Comparison of ENCODE assay signal across 10 mouse cellular contexts in genomic region chr11:82844771-82845414, GRCm38 (mm10). TPM values are rescaled to one million over a fixed set of nuclear protein-coding genes. Genes with fewer than 3 reads are reported as not detected.
DNase-seq lines count a peak whose midpoint lies in the region; ATAC-seq and TF ChIP-seq lines count a peak whose summit lies in the region.
"Had no signal": no experiment of that assay in that cellular context is flagged by ENCODE, and none has a peak within 500 bp of the region (broad histone marks: within the 10 kb centered on the region; RNA-seq: fewer than 3 reads in every experiment).

No protein-coding gene starts in this region.

- no peak overlapping the region for H3K27ac ChIP-seq in neural tube, embryonic 12.5 days
- no peak overlapping the region for H3K27ac ChIP-seq in intestine, embryonic 16.5 days (ENCODE audit: low read length)
- H3K27ac ChIP-seq in small intestine, adult 2 months (ENCODE audit: insufficient read depth, low read depth, low read length) = 0 out of 2 replicates have a peak overlapping the region, but pooled peaks have one; percentile 31

- no peak overlapping the region for H3K4me3 ChIP-seq in neural tube, embryonic 12.5 days
- no peak overlapping the region for H3K4me3 ChIP-seq in intestine, embryonic 16.5 days (ENCODE audit: low read length)
- peak overlapping the region; percentile 30 for H3K4me3 ChIP-seq in small intestine, adult 2 months (ENCODE audit: low read depth, low read length)
- H3K4me3 ChIP-seq: limb, embryonic 12.5 days had no signal

- 69% methylated on average over 11 of the region's 11 CpGs for WGBS in neural tube, embryonic 12.5 days
- WGBS in intestine, embryonic 16.5 days = 63% methylated on average over 11 of the region's 11 CpGs
- WGBS in small intestine, adult 2 months = 76% methylated on average over 11 of the region's 11 CpGs

- H3K36me3 ChIP-seq in neural tube, embryonic 12.5 days = no peaks in the 10 kb centered on the region
- no peaks in the 10 kb centered on the region for H3K36me3 ChIP-seq in intestine, embryonic 16.5 days (ENCODE audit: control insufficient read depth, insufficient read depth, low read length)
- H3K36me3 ChIP-seq in small intestine, adult 2 months (ENCODE audit: control insufficient read depth, insufficient read depth, low read length) = no peaks in the 10 kb centered on the region
- H3K36me3 ChIP-seq: limb, embryonic 12.5 days had no signal

- TF ChIP-seq CTCF in small intestine, adult 2 months (IDR thresholded peaks at IDR 0.05; ENCODE audit: extremely low read depth, insufficient read length, insufficient replicate concordance, low read depth, low read length) = no peak

- H3K27me3 ChIP-seq in neural tube, embryonic 12.5 days (replicated peaks) = no peaks in the 10 kb centered on the region
- H3K27me3 ChIP-seq in intestine, embryonic 16.5 days (replicated peaks; ENCODE audit: control insufficient read depth, insufficient read depth, low read length) = no peaks in the 10 kb centered on the region
- H3K27me3 ChIP-seq in small intestine, adult 2 months (ENCODE audit: control insufficient read depth, insufficient read depth, low read length) = no peaks in the 10 kb centered on the region

- no peak for ATAC-seq in neural tube, embryonic 12.5 days (ENCODE audit: low FRiP score, low read depth)
- no peak for ATAC-seq in intestine, embryonic 16.5 days

- peak overlapping the region; percentile 41; the same call in 1 of the 2 replicates for H3K4me2 ChIP-seq in neural tube, embryonic 12.5 days (replicated peaks)
- no peak overlapping the region for H3K4me2 ChIP-seq in intestine, embryonic 16.5 days (ENCODE audit: low read depth, low read length)

- H3K9me3 ChIP-seq in neural tube, embryonic 12.5 days = no peaks in the 10 kb centered on the region
- H3K9me3 ChIP-seq in intestine, embryonic 16.5 days (ENCODE audit: control insufficient read depth, low read length) = no peaks in the 10 kb centered on the region
- H3K9me3 ChIP-seq: limb, embryonic 12.5 days had no signal

- no peak overlapping the region for H3K9ac ChIP-seq in neural tube, embryonic 12.5 days
- H3K9ac ChIP-seq in intestine, embryonic 16.5 days (ENCODE audit: low read depth, low read length) = peak overlapping the region; percentile 46; the same call in 1 of the 2 replicates
- H3K9ac ChIP-seq: limb, embryonic 12.5 days had no signal

- TF ChIP-seq POLR2A in small intestine, adult 2 months (IDR thresholded peaks at IDR 0.05; ENCODE audit: low read depth, low read length) = no peak

- H3K4me1 ChIP-seq in neural tube, embryonic 12.5 days = peaks cover 22% of the 10 kb centered on the region
- peaks cover 12% of the 10 kb centered on the region for H3K4me1 ChIP-seq in intestine, embryonic 16.5 days (ENCODE audit: control insufficient read depth, insufficient read depth, low read length)
- H3K4me1 ChIP-seq in small intestine, adult 2 months (ENCODE audit: control insufficient read depth, insufficient read depth, insufficient read length, low read length) = no peaks in the 10 kb centered on the region

- DNase-seq in gastrocnemius, adult 18-20 months (ENCODE audit: low spot score) = peak; percentile 21
- DNase-seq in gastrocnemius, postnatal 4 days (ENCODE audit: low spot score in 2 of 2) = no peak
- DNase-seq in neural tube, embryonic 10.5 days (ENCODE audit: extremely low spot score, low spot score) = no peak
- no peak for DNase-seq in urinary bladder, adult 2 months (ENCODE audit: low spot score)
- DNase-seq in kidney, adult 18-20 months = no peak

RNA-seq across cellular contexts. Expression of gene Rffl, which starts 26.1 kb away (rescaled TPM):
- 1 to 10 TPM; 6.3 to 7.4 TPM for total RNA-seq in gastrocnemius, adult 18-20 months (2021)
- 1 to 10 TPM; 5.4 to 6.0 TPM for total RNA-seq in gastrocnemius, postnatal 4 days (2021)
- 8.1 and 10.7 TPM in 2 replicates for polyA plus RNA-seq in neural tube, embryonic 12.5 days (2016; fragmentation: Nextera tagmentation; extraction: Ambion mirVana)
- polyA plus RNA-seq in intestine, embryonic 16.5 days (2015; fragmentation: Nextera tagmentation; extraction: Ambion mirVana) = 13.1 and 13.6 TPM in 2 replicates
- 7.0 and 8.9 TPM in 2 replicates for polyA plus RNA-seq in small intestine, adult 2 months (2012; rRNA removed)
- 13.7 and 14.6 TPM in 2 replicates for polyA plus RNA-seq in urinary bladder, adult 2 months (2012; rRNA removed)

RNA-seq across cellular contexts. Expression of gene Rad51d, which starts 45.5 kb away (rescaled TPM):
- 1 to 10 TPM; 2.9 to 4.7 TPM for total RNA-seq in gastrocnemius, adult 18-20 months (2021)
- 10 to 100 TPM in 1 of 2 experiments, 1 to 10 TPM in 1; 9.6 to 10.4 TPM for total RNA-seq in gastrocnemius, postnatal 4 days (2021)
- 12.6 and 13.5 TPM in 2 replicates for polyA plus RNA-seq in neural tube, embryonic 12.5 days (2016; fragmentation: Nextera tagmentation; extraction: Ambion mirVana)
- 13.9 and 15.0 TPM in 2 replicates for polyA plus RNA-seq in intestine, embryonic 16.5 days (2015; fragmentation: Nextera tagmentation; extraction: Ambion mirVana)
- 6.8 and 10.2 TPM in 2 replicates for polyA plus RNA-seq in small intestine, adult 2 months (2012; rRNA removed)
- 18.0 and 18.6 TPM in 2 replicates for polyA plus RNA-seq in urinary bladder, adult 2 months (2012; rRNA removed)

RNA-seq across cellular contexts. Expression of gene Fndc8, which starts 47.0 kb away (rescaled TPM):
- total RNA-seq in gastrocnemius, adult 18-20 months (2021) = not detected
- total RNA-seq in gastrocnemius, postnatal 4 days (2021) = not detected
- polyA plus RNA-seq in neural tube, embryonic 12.5 days (2016; fragmentation: Nextera tagmentation; extraction: Ambion mirVana) = 0.39 and 0.54 TPM in 2 replicates
- polyA plus RNA-seq in intestine, embryonic 16.5 days (2015; fragmentation: Nextera tagmentation; extraction: Ambion mirVana) = 0.16 and 0.23 TPM in 2 replicates
- 0.13 TPM in 1 of 2 replicates, not detected in the other for polyA plus RNA-seq in small intestine, adult 2 months (2012; rRNA removed)
- 0.04 and 0.06 TPM in 2 replicates for polyA plus RNA-seq in urinary bladder, adult 2 months (2012; rRNA removed)
- total RNA-seq: heart, postnatal 14 days had no signal
